Mouse (Mus musculus): Measurements from ENCODE around the gene Dpysl5.

Gene Dpysl5

GRCm38 (mm10) chr5:30824124-30824988 lies 113.0 kb downstream of the Dpysl5 start:
- DNase-seq (ENCODE audit: low spot score in 2 of 2), result no peak

DNA sequence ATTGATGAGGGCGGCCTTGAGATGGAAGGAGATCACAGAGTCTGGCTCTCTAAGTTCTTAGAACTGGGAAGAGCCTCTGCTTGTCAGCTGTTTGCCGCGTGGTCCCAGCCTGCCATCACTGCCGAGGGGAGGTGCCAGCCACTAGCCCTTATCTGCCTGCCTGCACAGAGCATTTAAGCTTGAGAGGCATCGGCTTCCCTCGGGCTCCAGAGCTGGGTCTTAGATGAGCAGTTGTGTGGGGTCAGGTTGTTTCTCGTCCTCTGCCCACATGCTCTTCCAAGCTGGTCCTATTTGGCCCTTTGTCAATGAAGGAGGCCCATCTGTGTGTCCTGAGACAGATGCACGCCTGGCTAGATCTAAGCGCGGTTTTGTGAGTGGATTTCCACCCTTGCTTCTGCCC lies 113.8 kb downstream of the Dpysl5 start:
- no peak for DNase-seq (ENCODE audit: low spot score in 2 of 2)

GRCm38 (mm10) chr5:30825821-30826220 lies 114.5 kb downstream of the Dpysl5 start:
- no peak for DNase-seq (ENCODE audit: low spot score in 2 of 2)

DNA sequence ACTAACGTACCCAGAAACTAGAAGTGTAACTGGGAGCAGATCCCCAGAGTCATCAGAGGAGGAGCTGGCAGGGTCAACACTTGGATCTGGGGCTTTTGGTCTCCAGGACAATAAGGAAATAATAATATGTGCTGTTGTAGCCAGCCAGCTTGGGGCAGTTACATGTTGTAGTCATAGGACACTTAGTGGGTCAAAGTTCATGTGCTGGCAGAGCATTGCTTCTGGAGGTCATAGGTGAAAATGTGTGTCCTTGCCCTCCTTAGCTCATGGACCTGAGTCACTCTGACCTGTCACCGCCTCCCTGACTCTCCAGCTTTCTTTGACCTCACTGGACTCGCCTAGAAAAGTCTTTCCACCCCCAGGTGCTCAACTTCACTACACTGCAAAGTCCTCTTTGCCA lies 122.1 kb downstream of the Dpysl5 start:
- no peak for DNase-seq (ENCODE audit: low spot score in 2 of 2)

DNA sequence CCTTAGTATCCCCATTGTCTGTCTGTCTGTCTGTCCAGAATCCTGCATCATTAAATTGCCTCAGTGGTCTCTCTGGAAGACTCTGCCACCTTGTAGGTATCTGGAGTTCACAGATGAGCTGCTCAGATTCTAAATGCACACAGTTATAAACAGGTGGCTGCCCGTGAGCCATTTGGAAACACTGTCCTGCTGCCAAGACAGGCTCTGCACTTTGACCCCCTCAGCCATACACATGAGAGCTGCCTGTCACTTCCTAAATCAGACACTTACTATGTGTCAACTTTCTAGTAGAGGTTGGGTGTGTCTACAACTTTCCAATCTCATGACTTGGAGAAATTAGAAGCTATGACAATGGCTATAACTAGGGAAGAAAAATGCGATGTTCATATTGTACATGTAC lies 128.4 kb downstream of the Dpysl5 start:
- no peak for DNase-seq (ENCODE audit: low spot score in 2 of 2)

- no peak for DNase-seq (ENCODE audit: low spot score in 2 of 2)
These were observed 130.5 kb downstream of the Dpysl5 start for GRCm38 (mm10) chr5:30841896-30842295.
